Mouse (Mus musculus): ENCODE data around the gene Nudt8.
A peak's percentile ranks its signal among the peaks of the same experiment; 100 is the strongest.
"Not testable (repeated sequence)": the region's sequence is repeated elsewhere in the genome, so short reads cannot be mapped to it uniquely, and the experiment has no call there.

Nudt8 gene

DNA sequence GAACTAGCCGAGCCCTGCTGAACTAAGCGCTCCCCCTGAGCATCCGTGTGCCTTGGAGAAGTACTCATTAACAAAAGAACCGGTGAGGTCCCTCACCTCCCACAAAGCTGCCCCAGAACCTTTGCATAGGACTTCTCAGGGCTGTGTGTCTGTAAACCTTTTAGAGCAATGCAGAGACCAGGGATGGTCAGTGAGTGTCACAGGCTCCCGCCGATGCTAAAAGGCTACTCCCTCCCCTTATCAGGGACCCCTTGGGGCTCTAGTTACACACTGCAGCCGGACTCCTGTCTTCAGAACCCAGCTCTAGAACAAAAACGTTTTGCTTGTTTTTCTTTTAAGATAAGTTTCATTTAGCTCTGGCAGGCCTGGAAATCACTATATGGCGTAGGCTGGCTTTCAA, 12.7 kb downstream of the Nudt8 start:
- no peak for DNase-seq (ENCODE audit: low read depth, low spot score)

- peak; percentile 91 for DNase-seq (ENCODE audit: low read depth, low spot score)
Observed at GRCm38 (mm10) chr19:4014802-4015201, 14.4 kb downstream of the Nudt8 start.

DNA sequence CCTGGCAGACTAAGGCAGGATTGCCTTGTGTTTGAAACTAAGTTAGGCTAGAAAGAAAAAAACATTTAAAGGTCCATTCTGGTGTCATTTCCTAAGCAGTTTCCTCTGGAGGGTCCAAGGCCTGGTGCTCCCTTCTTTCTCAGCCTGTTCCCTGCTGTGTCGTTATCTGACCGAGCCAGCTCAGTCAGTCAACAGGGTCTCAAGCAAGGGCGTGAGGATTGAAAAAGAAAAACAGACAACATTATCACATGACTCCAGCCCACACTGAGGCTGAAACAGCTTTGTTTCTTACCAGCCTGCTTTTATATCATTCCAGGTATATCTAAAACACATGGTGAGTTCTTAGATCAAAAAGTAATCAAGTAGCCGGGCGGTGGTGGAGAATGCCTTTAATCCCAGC, 15.3 kb downstream of the Nudt8 start:
- DNase-seq (ENCODE audit: low read depth, low spot score) = no peak

DNA sequence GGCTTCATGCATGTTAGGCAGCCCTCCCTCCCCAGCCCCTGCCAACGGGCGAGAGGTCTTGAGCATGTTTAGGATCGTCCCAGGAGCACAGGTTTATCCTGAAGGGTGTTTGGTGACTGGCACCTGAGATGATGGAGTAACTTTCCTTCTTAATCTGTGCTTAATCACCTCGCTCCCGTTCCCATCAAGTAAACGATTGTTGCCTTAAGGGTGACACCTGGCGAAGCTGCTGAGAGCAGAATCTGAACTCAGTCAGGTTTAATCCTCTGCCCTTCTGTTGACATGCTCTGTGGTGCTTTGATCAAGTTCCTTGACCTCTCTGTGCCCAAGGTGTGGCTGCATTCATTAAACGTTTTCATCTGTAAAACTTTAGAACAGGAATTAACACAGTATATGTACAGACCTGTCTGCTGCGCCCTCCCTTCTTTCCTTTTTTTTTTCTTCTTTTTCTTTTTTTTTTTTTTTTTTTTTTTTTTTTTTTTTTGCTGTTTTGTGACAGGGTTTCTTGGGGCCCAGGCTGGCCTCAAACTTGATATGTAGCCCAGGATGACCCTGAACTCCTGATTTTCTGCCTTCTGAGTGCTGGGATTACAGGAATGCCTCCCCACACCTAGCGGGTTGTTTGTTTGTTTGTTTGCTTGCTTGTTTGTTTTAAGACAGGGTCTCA, 17.7 kb downstream of the Nudt8 start:
- no peak for DNase-seq (ENCODE audit: low read depth, low spot score)

DNA sequence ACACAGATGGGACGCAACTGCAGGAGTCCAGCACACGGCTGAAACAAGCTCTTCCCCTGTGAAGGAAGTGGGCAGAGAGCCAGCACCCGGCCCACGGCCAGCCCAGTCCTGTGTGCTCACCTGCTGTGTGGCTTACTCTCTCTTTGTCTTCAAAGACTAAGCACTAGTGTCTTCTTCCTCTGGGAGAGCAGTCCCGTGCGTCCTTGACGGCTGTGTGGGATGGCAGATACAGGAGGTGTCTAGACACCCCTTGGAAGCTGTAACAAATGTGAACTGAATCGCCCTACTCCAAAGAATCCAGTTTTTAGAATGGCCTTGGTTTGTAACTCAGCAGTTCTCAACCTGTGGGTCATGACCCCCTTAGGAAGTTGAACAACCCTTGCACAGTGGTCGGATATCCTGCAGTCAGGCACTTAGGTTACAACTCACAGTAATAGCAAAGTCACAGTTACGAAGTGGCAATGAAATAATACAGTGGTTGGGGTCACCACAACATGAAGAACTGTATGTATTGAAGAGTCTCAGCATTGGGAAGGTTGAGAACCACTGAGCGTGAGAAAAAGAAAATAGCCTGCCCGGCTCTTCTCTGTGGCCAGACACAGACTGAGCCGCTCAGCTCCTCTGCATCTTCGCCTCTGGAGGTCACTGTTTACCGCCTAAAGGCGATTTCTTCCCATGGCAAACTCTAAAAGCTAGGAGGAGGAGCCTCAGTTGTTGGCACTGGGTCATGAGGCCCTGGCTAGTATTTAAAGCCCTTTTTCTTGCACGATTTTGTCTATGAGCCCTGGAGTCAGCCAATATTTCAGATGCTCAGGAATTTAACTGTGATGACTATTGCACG, 18.6 kb downstream of the Nudt8 start:
- peak; percentile 79 for DNase-seq (ENCODE audit: low read depth, low spot score)

DNA sequence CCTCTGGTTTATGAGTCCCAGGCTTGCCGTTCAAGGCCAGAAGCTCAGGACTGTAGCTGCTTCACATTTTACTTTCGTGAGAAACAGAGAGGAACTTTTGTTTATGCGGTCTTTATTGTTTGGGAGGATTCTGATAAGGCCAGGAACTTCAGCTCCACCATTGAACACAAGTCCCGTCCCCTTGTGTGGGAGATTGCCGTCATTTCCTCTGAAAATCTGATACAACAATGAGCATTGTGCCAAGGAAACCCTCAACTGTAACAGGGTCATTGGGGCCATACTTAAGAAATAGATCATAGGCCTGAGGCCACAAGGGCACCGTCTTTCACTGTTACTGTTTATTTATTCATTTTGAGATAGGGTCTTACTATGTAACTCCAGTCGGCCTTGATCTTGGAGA, 22.8 kb downstream of the Nudt8 start:
- DNase-seq (ENCODE audit: low read depth, low spot score) = no peak

DNA sequence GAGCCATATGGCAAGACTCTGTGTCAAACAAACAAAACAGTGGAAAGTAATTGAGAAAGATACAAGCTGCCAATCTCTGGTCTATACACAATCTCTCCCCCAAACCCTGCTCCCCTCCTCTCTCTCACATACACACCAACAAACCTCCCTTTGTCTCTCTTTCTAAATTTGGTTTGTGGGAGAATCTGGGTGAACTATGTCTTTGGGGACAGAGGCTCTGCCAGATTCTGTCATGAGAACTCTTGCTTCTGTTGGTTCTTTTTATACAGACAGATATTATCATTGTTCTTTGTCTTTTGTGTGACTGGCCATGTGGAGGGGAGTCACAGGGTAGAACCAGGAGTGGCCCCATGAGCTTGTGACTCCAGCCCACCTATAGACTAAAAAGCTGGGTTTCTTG, 27.2 kb downstream of the Nudt8 start:
- no peak for DNase-seq (ENCODE audit: low read depth, low spot score)

GRCm38 (mm10) chr19:4032668-4033067, 32.3 kb downstream of the Nudt8 start:
- DNase-seq (ENCODE audit: low read depth, low spot score) = peak; percentile 69

DNA sequence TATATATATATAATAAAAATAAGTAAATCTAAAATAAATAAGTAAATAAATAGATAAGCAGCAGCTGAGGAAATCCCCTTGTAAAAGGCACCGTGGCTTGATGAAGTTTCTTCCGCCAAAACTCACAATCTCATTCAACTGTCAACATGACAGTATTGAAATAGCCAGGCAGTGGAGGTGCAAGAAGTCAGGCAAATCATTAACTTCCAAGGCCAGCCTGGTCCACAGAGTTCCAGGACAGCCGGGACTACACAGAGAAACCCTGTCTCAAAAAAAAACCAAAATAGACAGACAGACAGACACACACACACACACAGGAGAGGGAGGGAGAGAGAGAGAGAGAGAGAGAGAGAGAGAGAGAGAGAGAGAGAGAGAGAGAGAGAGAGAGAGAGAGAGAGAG, 32.9 kb downstream of the Nudt8 start:
- DNase-seq (ENCODE audit: low read depth, low spot score) = no peak

DNA sequence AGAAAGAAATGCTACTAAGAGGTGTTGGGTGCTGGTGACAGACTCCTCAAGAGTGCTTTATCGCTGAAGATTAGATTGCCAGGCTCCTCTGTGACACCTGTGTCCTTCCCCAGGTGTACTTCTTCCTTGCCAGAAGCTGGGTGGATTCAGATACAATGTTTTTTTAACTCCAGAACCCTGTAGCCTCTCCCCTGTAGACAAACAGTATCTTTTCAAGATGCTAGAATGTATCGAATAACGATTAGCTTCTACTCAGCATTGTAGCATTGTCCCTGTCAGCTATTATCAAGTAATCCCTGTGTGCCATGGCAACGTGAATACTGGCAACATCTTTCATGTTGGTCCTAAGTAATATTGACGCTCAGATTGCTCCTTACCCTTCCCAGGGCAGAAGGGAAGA, 33.4 kb downstream of the Nudt8 start:
- DNase-seq (ENCODE audit: low read depth, low spot score) = no peak

- no peak for DNase-seq (ENCODE audit: low read depth, low spot score)
Observed at GRCm38 (mm10) chr19:4036327-4037045, 36.1 kb downstream of the Nudt8 start.

DNA sequence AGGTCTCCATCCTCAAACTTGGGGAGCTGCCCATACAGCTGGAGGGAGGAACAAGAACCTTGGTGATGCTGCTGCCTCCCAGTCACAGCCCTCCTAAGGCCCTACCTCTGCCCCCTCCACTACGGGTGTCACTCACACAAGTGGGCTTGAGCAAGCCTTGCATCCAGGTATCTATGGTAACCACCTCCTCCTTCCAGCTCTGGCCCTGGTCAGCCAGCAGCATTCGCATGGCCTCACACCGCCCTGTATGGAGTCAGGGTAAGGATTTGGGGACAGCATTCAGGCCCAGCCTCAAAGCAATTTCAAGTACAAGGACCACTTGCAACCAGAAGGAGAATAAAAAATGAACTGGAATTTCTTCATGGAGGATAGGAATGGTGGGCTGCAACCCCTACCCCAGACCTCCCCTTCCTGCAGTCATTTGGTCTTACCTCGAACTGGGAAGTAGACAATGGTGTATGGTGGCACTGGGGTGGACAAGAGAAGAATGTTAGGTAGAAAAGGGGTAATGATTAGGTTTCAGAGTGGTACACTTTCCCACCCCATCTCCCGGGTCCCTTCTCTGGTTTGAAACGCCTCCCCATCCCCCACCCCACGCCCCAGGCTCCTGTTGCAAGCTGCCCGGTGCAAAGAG, 36.9 kb downstream of the Nudt8 start:
- DNase-seq (ENCODE audit: low read depth, low spot score) = not testable (repeated sequence)

DNA sequence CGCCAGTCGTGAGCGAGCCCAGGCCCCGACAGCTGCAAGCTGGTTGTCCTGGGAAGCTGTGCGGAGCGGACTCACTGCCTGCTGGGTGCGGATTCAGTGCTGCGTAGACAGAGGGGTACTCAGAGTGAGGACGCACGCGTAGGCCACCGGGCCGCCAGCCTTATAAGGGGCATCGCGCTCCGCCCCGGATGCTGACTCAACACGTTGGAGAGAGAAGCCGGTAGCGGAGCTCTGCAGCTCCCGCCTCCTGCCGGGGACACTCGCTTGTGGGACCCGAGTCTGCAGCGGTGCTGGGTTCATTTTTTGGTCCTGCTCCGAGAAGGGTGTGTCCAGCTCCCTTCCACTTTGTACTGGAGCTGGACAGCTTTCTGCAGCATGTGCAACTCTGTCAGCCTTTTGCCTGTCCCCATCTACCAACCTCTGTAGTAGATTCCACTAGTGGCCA, 37.4 kb downstream of the Nudt8 start, which contains the start of gene Gstp1:
Gstp1 (minus strand) TSS at position 198 of the 445 bp plus-strand sequence.
- peak; percentile 64 for DNase-seq (ENCODE audit: low read depth, low spot score)

DNA sequence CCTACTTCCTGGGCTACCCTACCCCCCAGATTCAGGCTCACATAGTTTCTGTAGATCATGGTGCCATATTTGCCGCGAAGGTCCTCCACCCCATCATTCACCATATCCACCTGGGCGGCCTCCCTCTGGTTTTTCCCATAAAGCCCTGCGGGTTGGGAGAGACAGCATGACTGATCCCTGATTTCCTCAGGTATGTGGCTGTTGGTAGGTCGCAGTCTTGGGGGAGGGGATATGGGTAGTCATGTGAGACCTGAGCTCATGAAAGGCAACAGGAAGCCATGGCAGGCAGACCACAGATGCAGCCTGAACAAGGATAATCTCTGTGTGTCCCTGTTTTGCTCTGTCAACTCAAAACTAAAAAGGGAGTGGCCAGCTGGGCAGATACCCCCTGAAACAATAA, 40.6 kb downstream of the Nudt8 start:
- DNase-seq (ENCODE audit: low read depth, low spot score) = not testable (repeated sequence)

DNA sequence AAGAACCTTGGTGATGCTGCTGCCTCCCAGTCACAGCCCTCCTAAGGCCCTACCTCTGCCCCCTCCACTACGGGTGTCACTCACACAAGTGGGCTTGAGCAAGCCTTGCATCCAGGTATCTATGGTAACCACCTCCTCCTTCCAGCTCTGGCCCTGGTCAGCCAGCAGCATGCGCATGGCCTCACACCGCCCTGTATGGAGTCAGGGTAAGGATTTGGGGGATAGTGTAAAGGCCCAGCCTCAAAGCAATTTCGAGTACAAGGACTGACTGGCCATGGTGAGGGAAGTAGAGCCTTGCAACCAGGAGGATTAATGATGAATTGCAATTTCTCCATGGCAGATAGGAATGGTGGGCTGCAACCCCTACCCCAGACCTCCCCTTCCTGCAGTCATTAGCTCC, 41.1 kb downstream of the Nudt8 start:
- not testable (repeated sequence) for DNase-seq (ENCODE audit: low read depth, low spot score)

- no peak for DNase-seq (ENCODE audit: low read depth, low spot score)
Observed at GRCm38 (mm10) chr19:4042124-4042523, 41.7 kb downstream of the Nudt8 start.

GRCm38 (mm10) chr19:4044109-4044508, 43.7 kb downstream of the Nudt8 start:
- DNase-seq (ENCODE audit: low read depth, low spot score) = not testable (repeated sequence)

GRCm38 (mm10) chr19:4045966-4046865, 45.8 kb downstream of the Nudt8 start, which contains the start of gene Gstp2:
TSS of gene Gstp2 (minus strand) at chr19:4046023.
- DNase-seq (ENCODE audit: low read depth, low spot score) = no peak

DNA sequence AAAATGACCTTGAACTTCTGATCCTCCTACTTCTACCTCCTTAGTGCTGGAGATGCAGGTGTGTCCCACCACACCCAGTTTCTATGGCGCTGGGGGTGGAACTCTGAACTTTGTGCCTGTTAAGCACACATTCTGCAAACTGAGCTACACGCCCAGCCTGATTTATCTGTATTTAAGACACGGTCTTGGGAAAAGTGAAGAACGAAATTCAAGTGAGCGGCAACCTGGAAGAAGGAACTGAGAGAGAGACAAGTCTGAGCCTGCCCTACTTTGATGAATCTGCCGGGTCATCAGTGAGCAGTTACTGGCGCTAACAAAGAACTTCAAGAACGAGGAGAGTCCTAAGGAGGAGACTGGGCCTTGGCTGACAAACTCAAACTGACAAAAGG, 46.5 kb downstream of the Nudt8 start:
- DNase-seq (ENCODE audit: low read depth, low spot score) = no peak

- peak; percentile 78 for DNase-seq (ENCODE audit: low read depth, low spot score)
Observed at GRCm38 (mm10) chr19:4047859-4048258, 47.5 kb downstream of the Nudt8 start.

DNA sequence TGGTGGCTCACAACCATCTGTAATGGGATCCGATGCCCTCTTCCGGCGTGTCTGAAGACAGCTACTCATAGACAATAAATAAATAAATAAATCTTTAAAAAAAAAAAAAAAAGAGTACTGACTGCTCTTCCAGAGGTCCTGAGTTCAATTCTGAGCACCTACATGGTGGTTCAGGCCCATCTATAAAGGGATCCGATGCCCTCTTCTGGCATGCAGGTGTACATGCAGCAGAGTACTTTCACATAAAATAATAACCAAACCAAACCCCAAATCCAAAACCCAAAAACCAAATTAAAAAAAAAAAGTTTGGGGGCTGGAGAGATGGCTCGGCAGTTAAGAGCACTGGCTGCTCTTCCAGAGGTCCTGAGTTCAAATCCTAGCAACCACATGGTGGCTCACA, 48.7 kb downstream of the Nudt8 start:
- DNase-seq (ENCODE audit: low read depth, low spot score) = not testable (repeated sequence)
